Mouse (Mus musculus) thymus, adult 2 months (tissue): ENCODE data around the gene Vmn1r8.

Experiments
- CTCF ChIP-seq: fragments of 200-500 bp; IDR thresholded peaks from 2 replicates; pipeline ENCODE4 v1.5.1; 2012; ENCODE audit warnings: mild to moderate bottlenecking, control low read depth, low read length, moderate library complexity, borderline replicate concordance; ENCODE audit not compliant: control insufficient read depth, poor library complexity, insufficient read depth; ENCODE audit errors: extremely low read depth
- POLR2A ChIP-seq: fragments of 200-500 bp; IDR thresholded peaks from 2 replicates; pipeline ENCODE4 v1.6.1; 2012; ENCODE audit warnings: mild to moderate bottlenecking, low read length, control low read depth, moderate library complexity; ENCODE audit not compliant: control insufficient read depth, poor library complexity, insufficient read depth; ENCODE audit errors: extremely low read depth

DNA sequence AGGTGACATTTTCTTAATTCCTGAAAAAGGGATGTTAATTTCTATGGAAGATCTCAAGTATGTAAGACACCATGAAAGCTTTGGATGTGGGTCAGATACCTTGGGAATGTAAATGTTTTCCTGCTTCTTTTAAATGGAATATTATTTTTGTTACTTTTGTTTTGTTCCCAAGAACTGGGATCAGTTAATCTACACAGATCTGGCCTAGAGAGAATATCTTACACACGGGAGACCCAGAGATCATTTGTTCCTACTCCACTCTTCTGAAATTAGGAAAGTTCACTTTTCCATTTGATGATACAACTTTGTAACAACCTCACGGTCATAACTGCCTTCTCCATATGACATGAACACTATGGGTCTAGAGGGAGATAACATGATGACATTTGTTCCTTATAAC lies 34.4 kb downstream of the Vmn1r8 start, which contains the start of gene Vmn1r9:
- no peak for TF ChIP-seq POLR2A
- no peak for TF ChIP-seq CTCF
